Mouse (Mus musculus) lung, embryonic 15.5 days (tissue): ENCODE measurements around the gene Tfap2a. TPM values are rescaled to one million over a fixed set of nuclear protein-coding genes. Genes with fewer than 3 reads are reported as not detected.

Experiments
- ATAC-seq: fragments of 200-750 bp; cut with Nextera tagmentation; 2 replicates; pipeline ENCODE4 v1.8.0; 2017; ENCODE audit warnings: moderate number of reproducible peaks, borderline replicate concordance; ENCODE audit not compliant: low FRiP score, low TSS enrichment; ENCODE audit errors: extremely low read depth
- H3K27ac ChIP-seq: fragments of 300-500 bp; sonication (generic); 2 replicates; pipeline ENCODE4 v1.5.1; 2015; ENCODE audit warnings: moderate library complexity, mild to moderate bottlenecking, inconsistent platforms
- H3K27me3 ChIP-seq: fragments of 300-500 bp; sonication (generic); 2 replicates; pipeline ENCODE4 v1.6.1; 2015; ENCODE audit warnings: inconsistent platforms
- H3K36me3 ChIP-seq: fragments of 300-500 bp; sonication (generic); 2 replicates; pipeline ENCODE4 v1.6.1; 2015; ENCODE audit warnings: inconsistent platforms
- H3K4me1 ChIP-seq: fragments of 300-500 bp; sonication (generic); 2 replicates; pipeline ENCODE4 v1.6.1; 2015; ENCODE audit warnings: inconsistent platforms
- H3K4me2 ChIP-seq: fragments of 300-500 bp; sonication (generic); 2 replicates; pipeline ENCODE4 v1.6.1; 2015; ENCODE audit warnings: inconsistent platforms, mild to moderate bottlenecking, moderate library complexity
- H3K4me3 ChIP-seq: fragments of 300-500 bp; sonication (generic); 2 replicates; pipeline ENCODE4 v1.5.1; 2015; ENCODE audit warnings: mild to moderate bottlenecking, inconsistent platforms
- H3K9ac ChIP-seq: fragments of 300-500 bp; sonication (generic); 2 replicates; pipeline ENCODE4 v1.6.1; 2015; ENCODE audit warnings: inconsistent platforms
- H3K9me3 ChIP-seq: fragments of 300-500 bp; sonication (generic); 2 replicates; pipeline ENCODE4 v1.6.1; 2016; ENCODE audit warnings: inconsistent platforms
- WGBS: fragments of 180-500 bp; shearing (Covaris S2); methylation state at CpG from one replicate; pipeline ENCODE4 v1.1.7; 2015; 5-methylcytosine and 5-hydroxymethylcytosine counted together
- polyA plus RNA-seq: library from polyadenylated mRNA; unstranded; fragments of >200 nt; fragmentation: Nextera tagmentation; extraction: Ambion mirVana; gene quantifications from 2 replicates; pipeline ENCODE4 v1.2.1, GENCODE M21; 2015

Gene Tfap2a
- polyA plus RNA-seq, 1 experiment from 2014 or later, result 0.20 TPM

- Histone ChIP-seq H3K27ac (no peak overlapping the region), H3K4me3 (no peak overlapping the region), H3K36me3 (no peaks in the 10 kb centered on the region), H3K9ac (no peak overlapping the region), H3K4me1 (no peaks in the 10 kb centered on the region), H3K27me3 (peaks cover 8% of the 10 kb centered on the region), H3K4me2 (no peak overlapping the region), H3K9me3 (no peaks in the 10 kb centered on the region)
- no peak for ATAC-seq
- WGBS, result 36% methylated on average over 4 of the region's 4 CpGs
These were observed 61.4 kb downstream of the Tfap2a start for GRCm38 (mm10) chr13:40676730-40677129.

Other genes with a start within 250 kb of the Tfap2a start
- 2.5 and 4.0 TPM in 2 replicates for gene Gcnt2, start 121.4 kb upstream of the Tfap2a start, polyA plus RNA-seq